Mouse (Mus musculus) lung, adult 2 months (tissue): ENCODE measurements around the gene Slc43a2. TPM values are rescaled to one million over a fixed set of nuclear protein-coding genes. Genes with fewer than 3 reads are reported as not detected.

Experiments
- DNase-seq: peaks from one replicate; pipeline ENCODE4 v3.0.0; 2022
- H3K4me1 ChIP-seq: fragments of 200-500 bp; 2 replicates; pipeline ENCODE4 v1.6.1; 2011; ENCODE audit warnings: low read length; ENCODE audit not compliant: control insufficient read depth, insufficient read depth
- H3K4me3 ChIP-seq: fragments of 200-500 bp; replicated peaks from 2 replicates; pipeline ENCODE3; 2011; ENCODE audit warnings: low read depth, mild to moderate bottlenecking, control low read depth, low read length; ENCODE audit errors: extremely low read depth
- CTCF ChIP-seq: fragments of 200-500 bp; IDR thresholded peaks from 2 replicates; pipeline ENCODE4 v1.5.1; 2011; ENCODE audit warnings: mild to moderate bottlenecking, low read length, control low read depth; ENCODE audit not compliant: insufficient read depth
- POLR2A ChIP-seq: fragments of 200-500 bp; IDR thresholded peaks from 2 replicates; pipeline ENCODE4 v1.6.1; 2011; ENCODE audit warnings: low read depth, mild to moderate bottlenecking, control low read depth, low read length, borderline replicate concordance; ENCODE audit errors: extremely low read depth
- WGBS: fragments of 180-500 bp; shearing (Covaris S2); methylation state at CpG from one replicate; pipeline ENCODE4 v1.1.7; 2018; 5-methylcytosine and 5-hydroxymethylcytosine counted together
- polyA plus RNA-seq: library from polyadenylated mRNA; depleted of rRNA; stranded (reverse); fragments of >200 nt; gene quantifications from 2 replicates; pipeline ENCODE4 v1.2.3, GENCODE M21; 2012; rRNA removed

Gene Slc43a2
- polyA plus RNA-seq, 1 experiment: 68.2 TPM

DNA sequence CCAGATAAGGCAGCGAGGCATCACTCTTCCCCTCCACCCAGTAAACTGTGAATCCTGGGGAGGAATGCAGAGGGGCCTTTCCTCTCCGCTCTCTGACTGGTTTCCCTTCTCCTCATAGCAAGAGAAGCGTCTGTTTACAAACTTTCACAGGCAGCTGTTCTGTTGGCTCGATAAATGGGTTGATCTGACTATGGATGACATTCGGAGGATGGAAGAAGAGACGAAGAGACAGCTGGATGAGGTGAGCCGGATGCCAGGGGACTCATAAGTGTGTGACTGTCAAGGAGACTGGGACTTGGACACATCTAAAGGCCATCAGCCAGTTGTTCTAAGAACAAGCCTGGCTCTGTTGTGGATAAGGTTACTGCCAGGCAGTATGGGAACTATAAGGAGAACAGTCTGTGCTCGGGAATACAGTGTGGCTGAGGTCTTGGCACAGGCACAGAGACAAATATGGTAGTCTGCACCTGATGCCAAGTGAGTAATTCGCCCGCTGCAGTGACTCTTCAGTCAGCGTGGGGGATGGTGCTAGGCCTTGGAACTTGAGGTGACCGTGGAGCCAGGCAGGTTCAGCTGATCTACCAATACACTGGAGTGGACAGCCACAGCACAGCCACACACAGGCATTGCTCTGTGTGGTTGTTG lies 88.8 kb downstream of the Slc43a2 start:
- 36% methylated on average over 12 of the region's 12 CpGs for WGBS
- TF ChIP-seq CTCF: no peak
- no peak for TF ChIP-seq POLR2A
- Histone ChIP-seq H3K4me1 (peaks cover 27% of the 10 kb centered on the region), H3K4me3 (no peak overlapping the region)
- no peak for DNase-seq

DNA sequence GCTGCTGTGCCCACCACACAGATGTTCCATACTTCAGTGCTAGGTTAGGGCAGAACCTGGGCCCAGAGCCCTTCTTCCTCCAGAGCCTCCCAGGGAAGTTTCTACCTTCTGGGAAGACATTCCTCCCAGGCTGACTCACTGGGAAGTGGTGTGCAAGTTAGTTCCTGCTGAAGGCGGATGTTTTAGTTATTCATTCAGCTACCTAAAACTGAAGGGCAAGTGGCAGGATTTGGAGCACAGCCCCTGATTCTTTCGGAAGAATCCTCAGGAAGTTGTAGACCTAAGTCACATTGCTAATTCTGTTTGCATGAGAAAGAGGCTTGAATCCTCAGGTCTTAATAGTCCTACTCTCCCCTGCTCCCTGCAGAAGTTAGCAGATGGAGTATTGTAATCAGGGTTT lies 89.9 kb downstream of the Slc43a2 start:
- no peak for DNase-seq
- peaks cover 35% of the 10 kb centered on the region for H3K4me1 ChIP-seq
- WGBS: 50% methylated on average over 2 of the region's 2 CpGs
- no peak for TF ChIP-seq POLR2A
- TF ChIP-seq CTCF: no peak
- no peak overlapping the region for H3K4me3 ChIP-seq

DNA sequence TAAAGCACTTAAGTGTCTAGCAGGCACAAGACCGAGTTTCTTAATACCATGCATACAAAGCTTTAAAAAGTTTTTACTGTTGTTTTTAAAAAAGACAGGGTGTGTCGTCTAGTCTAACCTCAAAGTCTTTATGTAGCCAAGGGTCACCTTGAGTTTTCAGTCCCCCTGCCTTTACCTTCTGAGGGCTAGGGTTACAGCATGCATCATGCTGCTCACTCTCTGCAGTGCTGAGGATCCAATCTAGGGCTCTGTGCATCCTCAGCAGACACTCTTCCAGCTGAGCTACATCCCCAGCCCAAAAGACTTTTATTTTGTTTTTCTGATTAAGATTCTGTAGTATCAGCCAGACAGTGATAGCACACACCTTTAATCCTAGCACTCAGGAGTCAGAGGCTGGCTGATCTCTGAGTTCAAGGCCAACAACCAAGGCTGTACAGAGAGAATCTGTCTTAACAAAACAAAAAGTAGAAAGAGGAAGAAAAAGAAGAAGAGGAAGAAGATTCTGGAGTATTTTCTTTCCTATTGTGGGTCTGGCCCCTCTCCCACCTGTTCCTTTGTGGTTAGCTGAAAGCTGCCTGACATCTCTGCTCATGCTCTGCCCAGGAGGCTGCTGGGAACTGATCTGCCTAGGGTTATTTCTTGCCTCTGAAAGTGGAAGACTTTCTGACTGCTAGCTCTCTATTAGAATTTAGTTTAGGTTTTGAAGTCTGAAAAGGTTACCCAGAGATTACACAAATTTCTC lies 91.3 kb downstream of the Slc43a2 start:
- H3K4me1 ChIP-seq: peaks cover 35% of the 10 kb centered on the region
- DNase-seq: no peak
- TF ChIP-seq CTCF (no peak), POLR2A (no peak)
- H3K4me3 ChIP-seq: no peak overlapping the region
- 79% methylated on average over 2 of the region's 2 CpGs for WGBS

DNA sequence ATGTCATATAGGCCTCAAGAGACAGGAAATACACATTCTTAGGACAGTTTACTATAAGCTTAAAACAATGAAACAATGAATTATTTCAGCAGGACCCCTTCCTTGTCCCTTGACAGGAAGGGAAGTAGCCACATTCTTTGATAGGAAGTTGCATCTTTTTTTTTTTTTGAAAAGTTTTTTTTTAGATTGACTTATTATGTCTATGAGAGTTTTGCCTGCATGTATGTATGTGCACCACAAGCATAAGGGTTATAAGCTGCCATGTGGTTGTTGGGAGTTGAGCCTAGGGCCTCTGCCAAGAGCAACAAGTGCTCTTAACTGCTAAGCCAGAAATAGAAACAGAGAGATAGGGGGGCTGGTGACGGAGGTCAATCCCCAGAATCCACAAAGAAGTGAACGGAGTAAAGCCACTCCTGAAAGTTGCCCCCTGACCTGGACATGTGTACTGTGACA lies 92.6 kb downstream of the Slc43a2 start:
- H3K4me1 ChIP-seq: peaks cover 35% of the 10 kb centered on the region
- no peak for DNase-seq
- WGBS: 20% methylated on average over 2 of the region's 2 CpGs

DNA sequence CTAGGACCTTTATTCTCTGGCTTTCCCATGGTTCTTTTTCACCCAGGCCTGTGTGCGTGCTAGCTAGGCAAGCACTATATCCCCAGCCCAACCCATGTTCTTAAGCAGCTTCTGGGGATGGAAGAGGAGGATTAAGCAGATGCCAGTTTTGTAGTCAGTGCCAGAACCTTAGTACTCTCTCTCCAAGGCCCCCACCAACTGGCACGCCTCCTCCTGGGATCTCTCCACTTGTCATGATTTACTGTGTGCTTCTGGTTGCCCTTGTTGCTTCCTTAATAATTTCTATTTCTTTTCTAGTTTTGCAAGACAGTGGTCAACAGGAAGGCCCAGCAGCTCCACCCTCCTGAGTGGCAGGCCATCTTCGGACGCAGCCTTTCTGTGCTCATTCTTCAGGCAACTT lies 94.3 kb downstream of the Slc43a2 start:
- WGBS: 61% methylated on average over 4 of the region's 4 CpGs
- Histone ChIP-seq H3K4me3 (no peak overlapping the region), H3K4me1 (peaks cover 23% of the 10 kb centered on the region)
- TF ChIP-seq CTCF: no peak
- TF ChIP-seq POLR2A: no peak
- no peak for DNase-seq

More for the DNA sequence above, 92.6 kb downstream of the Slc43a2 start:
- TF ChIP-seq CTCF (no peak), POLR2A (no peak)
- H3K4me3 ChIP-seq: no peak overlapping the region

Other genes with a start within 250 kb of the Slc43a2 start
- gene Rpa1, start 183.4 kb upstream of the Slc43a2 start, polyA plus RNA-seq: 15.9 and 17.1 TPM in 2 replicates
- 3.6 and 5.2 TPM in 2 replicates for gene Smyd4, start 183.3 kb upstream of the Slc43a2 start, polyA plus RNA-seq
- 96.0 and 110 TPM in 2 replicates for gene Serpinf1, start 109.0 kb upstream of the Slc43a2 start, polyA plus RNA-seq
- gene Serpinf2, start 92.1 kb upstream of the Slc43a2 start, polyA plus RNA-seq: 0.60 and 0.82 TPM in 2 replicates
- gene Wdr81, start 77.0 kb upstream of the Slc43a2 start, polyA plus RNA-seq: 27.9 and 29.9 TPM in 2 replicates
- gene Tlcd2, start 70.0 kb upstream of the Slc43a2 start, polyA plus RNA-seq: 15.3 and 29.6 TPM in 2 replicates
- gene Prpf8, start 44.9 kb upstream of the Slc43a2 start, polyA plus RNA-seq: 67.9 and 90.2 TPM in 2 replicates
- gene Rilp, start 21.6 kb upstream of the Slc43a2 start, polyA plus RNA-seq: 14.5 and 15.3 TPM in 2 replicates
- gene Scarf1, start 18.2 kb upstream of the Slc43a2 start, polyA plus RNA-seq: 50.1 and 58.6 TPM in 2 replicates
- 56.1 and 70.4 TPM in 2 replicates for gene Pitpna, start 56.4 kb downstream of the Slc43a2 start, polyA plus RNA-seq
- 96.6 and 130 TPM in 2 replicates for gene Inpp5k, start 99.3 kb downstream of the Slc43a2 start, polyA plus RNA-seq
- 216 and 256 TPM in 2 replicates for gene Myo1c, start 118.8 kb downstream of the Slc43a2 start, polyA plus RNA-seq
- gene Crk, start 147.6 kb downstream of the Slc43a2 start, polyA plus RNA-seq: 49.5 and 140 TPM in 2 replicates
- gene Ywhae, start 201.2 kb downstream of the Slc43a2 start, polyA plus RNA-seq: 110 and 177 TPM in 2 replicates